Mouse (Mus musculus) cortical plate, adult 2 months (tissue): ENCODE measurements around the gene Lpp. TPM values are rescaled to one million over a fixed set of nuclear protein-coding genes. Genes with fewer than 3 reads are reported as not detected.

Experiments used
- H3K27ac ChIP-seq: fragments of 200-500 bp; 2 replicates; pipeline ENCODE4 v1.5.1; 2012; ENCODE audit warnings: low read length, control low read depth, inconsistent platforms; ENCODE audit not compliant: insufficient read depth
- H3K4me1 ChIP-seq: fragments of 200-500 bp; 2 replicates; pipeline ENCODE4 v1.6.1; 2011; ENCODE audit warnings: low read length; ENCODE audit not compliant: control insufficient read depth, insufficient read depth
- H3K4me3 ChIP-seq: fragments of 200-500 bp; 2 replicates; pipeline ENCODE4 v1.5.1; 2011; ENCODE audit warnings: mild to moderate bottlenecking, low read length, control low read depth; ENCODE audit not compliant: insufficient read depth
- CTCF ChIP-seq: fragments of 200-500 bp; IDR thresholded peaks from 2 replicates; pipeline ENCODE4 v1.5.1; 2011; ENCODE audit warnings: mild to moderate bottlenecking, control low read depth, low read length; ENCODE audit not compliant: insufficient read depth; ENCODE audit errors: extremely low read depth
- POLR2A ChIP-seq: fragments of 200-500 bp; IDR thresholded peaks from 2 replicates; pipeline ENCODE4 v1.6.1; 2011; ENCODE audit warnings: mild to moderate bottlenecking, low read length, control low read depth; ENCODE audit not compliant: insufficient read depth; ENCODE audit errors: extremely low read depth
- polyA plus RNA-seq: library from polyadenylated mRNA; depleted of rRNA; stranded (reverse); fragments of >200 nt; gene quantifications from 2 replicates; pipeline ENCODE4 v1.2.3, GENCODE M21; 2012

Lpp gene
- polyA plus RNA-seq, 1 experiment, result 2.5 TPM

DNA sequence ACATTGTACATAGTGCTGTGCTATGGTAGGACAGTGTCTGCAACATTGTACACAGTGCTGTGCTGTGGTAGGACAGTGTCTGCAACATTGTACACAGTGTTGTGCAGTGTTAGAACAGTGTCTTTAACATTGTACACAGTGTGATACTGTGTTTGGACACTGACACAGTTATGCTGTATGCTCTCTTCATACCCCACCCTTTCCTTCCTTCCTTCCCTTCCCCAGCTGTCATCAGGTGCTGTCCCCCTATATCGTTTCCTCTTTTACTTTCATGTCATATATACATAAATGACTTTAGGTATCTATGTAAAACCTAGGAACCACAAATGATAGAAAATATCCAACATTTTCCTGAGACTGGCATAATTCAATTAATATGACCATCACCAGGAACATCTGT lies 53.1 kb downstream of the Lpp start:
- Histone ChIP-seq H3K4me3 (no peak overlapping the region), H3K4me1 (no peaks in the 10 kb centered on the region), H3K27ac (no peak overlapping the region)
- TF ChIP-seq POLR2A (no peak), CTCF (no peak)

- TF ChIP-seq CTCF (no peak), POLR2A (no peak)
- H3K4me3 ChIP-seq, result no peak overlapping the region
Measured at GRCm38 (mm10) chr16:24447666-24448492, 54.6 kb downstream of the Lpp start.

DNA sequence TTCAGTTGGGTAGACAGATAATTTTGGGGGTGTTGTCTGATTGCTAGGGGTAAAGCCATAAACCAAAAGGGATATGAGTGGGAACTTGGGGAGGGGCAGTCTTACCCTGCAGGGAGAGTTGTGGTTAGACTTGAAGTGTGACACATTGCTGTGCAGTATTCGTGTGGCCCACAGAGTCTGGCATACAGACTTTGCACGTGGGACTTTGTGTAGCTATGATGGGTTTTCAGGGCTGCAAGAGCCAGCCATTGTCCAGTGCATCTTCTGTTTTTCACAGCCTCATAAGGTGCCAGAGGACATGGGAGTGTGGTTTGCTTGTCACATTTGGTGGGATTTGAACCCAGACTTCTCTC lies 55.2 kb downstream of the Lpp start:
- no peaks in the 10 kb centered on the region for H3K4me1 ChIP-seq
- no peak overlapping the region for H3K27ac ChIP-seq
- no peak for TF ChIP-seq CTCF
- no peak for TF ChIP-seq POLR2A
- no peak overlapping the region for H3K4me3 ChIP-seq

More at GRCm38 (mm10) chr16:24447666-24448492, 54.6 kb downstream of the Lpp start:
- H3K27ac ChIP-seq, result no peak overlapping the region
- H3K4me1 ChIP-seq, result no peaks in the 10 kb centered on the region

GRCm38 (mm10) chr16:24449806-24450205 lies 56.5 kb downstream of the Lpp start:
- Histone ChIP-seq H3K27ac (no peak overlapping the region), H3K4me1 (no peaks in the 10 kb centered on the region), H3K4me3 (no peak overlapping the region)
- no peak for TF ChIP-seq POLR2A
- no peak for TF ChIP-seq CTCF

DNA sequence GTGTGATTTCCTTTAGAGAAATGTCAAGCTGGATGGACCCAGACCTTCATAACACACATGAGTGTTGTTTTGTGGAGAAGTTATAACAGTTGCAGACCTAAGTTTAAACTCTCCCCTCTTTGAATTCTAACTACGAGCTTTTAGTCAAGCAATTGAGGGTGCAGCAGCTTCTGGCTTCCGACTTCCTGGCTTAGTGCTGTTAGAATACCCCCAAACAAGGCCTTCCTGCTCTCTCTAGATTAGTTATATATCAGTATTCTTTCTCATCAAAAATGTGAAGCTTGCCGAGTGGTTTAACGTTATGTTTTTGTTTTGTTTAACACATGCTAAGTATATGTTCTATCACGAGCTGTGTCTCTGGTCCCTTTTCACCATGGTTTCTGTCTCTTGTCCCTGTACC lies 56.9 kb downstream of the Lpp start:
- TF ChIP-seq POLR2A (no peak), CTCF (no peak)
- no peak overlapping the region for H3K27ac ChIP-seq
- H3K4me1 ChIP-seq, result no peaks in the 10 kb centered on the region
- H3K4me3 ChIP-seq, result no peak overlapping the region

GRCm38 (mm10) chr16:24451123-24451522 lies 57.8 kb downstream of the Lpp start:
- Histone ChIP-seq H3K27ac (no peak overlapping the region), H3K4me1 (no peaks in the 10 kb centered on the region), H3K4me3 (no peak overlapping the region)
- TF ChIP-seq CTCF, result no peak
- TF ChIP-seq POLR2A, result no peak

GRCm38 (mm10) chr16:24453536-24453935 lies 60.2 kb downstream of the Lpp start:
- TF ChIP-seq CTCF (no peak), POLR2A (no peak)
- Histone ChIP-seq H3K27ac (no peak overlapping the region), H3K4me3 (no peak overlapping the region)

DNA sequence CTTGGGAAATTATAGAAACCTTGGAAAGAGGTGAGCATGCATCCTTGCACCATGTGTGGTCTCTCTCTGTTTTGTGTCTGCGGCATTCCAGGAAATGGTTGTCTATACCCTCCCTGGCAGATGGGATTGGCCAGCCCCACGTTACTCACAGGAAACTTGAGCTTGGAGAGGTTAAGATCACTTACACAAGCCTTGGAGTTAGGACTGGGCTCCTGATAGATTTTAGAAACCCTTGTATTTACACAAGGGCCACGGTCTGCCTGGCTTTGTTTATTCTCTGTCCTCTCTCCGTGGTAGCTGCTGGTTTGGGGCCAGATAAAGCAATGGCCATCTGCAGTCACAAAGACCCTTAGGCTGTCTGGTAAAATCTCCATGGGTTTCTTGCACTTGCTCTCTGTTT lies 61.2 kb downstream of the Lpp start:
- Histone ChIP-seq H3K27ac (no peak overlapping the region), H3K4me3 (no peak overlapping the region), H3K4me1 (no peaks in the 10 kb centered on the region)
- no peak for TF ChIP-seq CTCF
- TF ChIP-seq POLR2A, result no peak

More at GRCm38 (mm10) chr16:24453536-24453935, 60.2 kb downstream of the Lpp start:
- H3K4me1 ChIP-seq, result no peaks in the 10 kb centered on the region

- Histone ChIP-seq H3K4me3 (no peak overlapping the region), H3K27ac (no peak overlapping the region), H3K4me1 (no peaks in the 10 kb centered on the region)
- TF ChIP-seq CTCF (no peak), POLR2A (no peak)
Measured at GRCm38 (mm10) chr16:24455361-24455855, 62.1 kb downstream of the Lpp start.

DNA sequence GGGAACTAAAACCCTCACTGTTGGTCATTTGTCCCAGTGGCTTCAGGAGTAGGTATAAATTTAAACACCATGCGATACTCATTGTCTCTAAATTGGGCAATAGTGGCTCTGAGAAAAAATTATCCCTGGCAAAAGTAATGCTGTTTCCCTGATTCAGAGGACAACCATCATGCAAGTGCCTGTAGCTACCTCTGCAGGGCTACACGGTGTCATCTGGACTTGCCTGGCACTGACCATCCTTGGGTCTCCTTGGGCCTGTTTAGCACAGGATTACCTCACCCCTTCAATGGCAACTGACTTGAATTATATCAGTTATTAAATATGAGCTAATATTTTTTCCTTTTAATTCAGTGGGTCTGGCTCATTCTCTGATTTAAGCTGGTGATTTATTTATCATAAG lies 70.5 kb downstream of the Lpp start:
- no peak overlapping the region for H3K27ac ChIP-seq
- H3K4me1 ChIP-seq, result no peaks in the 10 kb centered on the region
- TF ChIP-seq POLR2A (no peak), CTCF (no peak)
- H3K4me3 ChIP-seq, result no peak overlapping the region
